Mouse (Mus musculus) forelimb bud, embryonic 11.5 days (tissue): ENCODE results near the gene Timmdc1.
A peak's percentile ranks its signal among the peaks of the same experiment; 100 is the strongest.

Experiments used
- DNase-seq: peaks from one replicate; pipeline ENCODE4 v3.0.0-alpha.2; 2012; ENCODE audit warnings: low read depth, low spot score

Gene Timmdc1

DNA sequence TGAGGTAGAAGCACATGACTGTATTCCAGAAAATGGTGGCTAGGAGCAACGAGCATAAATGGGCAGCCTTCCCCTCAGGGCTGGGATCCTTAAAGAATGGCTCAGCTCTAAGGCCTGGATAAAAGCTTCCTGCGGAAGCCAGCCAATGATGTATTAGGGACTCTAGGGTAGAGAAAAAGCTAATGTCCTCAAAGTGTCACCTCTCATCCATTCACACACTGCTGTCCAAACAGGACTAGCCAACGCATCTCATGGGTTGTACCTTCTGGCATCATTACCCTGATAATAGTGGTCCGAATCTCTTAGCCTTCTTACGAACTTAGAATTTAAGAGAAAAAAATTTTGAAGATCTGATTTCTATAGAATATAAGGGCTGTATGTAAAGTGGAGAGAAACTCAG, 59.2 kb downstream of the Timmdc1 start:
- DNase-seq, result no peak

DNA sequence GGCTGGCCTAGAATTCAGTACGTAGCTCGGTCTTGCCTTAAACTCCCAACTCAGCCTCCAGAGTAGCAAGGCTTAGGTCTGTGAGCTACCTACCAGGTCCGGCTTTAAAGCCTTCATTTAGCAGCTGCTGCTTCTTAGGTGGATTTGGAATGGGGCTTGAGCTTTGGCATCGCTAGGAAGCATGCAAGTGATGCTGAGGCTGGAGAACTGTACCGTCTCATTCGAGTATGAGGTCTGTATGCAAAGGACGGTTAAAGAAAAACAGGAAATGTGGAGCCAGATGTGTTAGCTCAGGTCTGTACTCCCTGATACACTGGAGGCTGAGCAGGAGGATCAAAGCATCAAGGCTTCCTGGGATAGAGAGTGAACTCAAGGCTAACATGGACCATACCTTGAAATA, 60.3 kb downstream of the Timmdc1 start:
- no peak for DNase-seq

DNA sequence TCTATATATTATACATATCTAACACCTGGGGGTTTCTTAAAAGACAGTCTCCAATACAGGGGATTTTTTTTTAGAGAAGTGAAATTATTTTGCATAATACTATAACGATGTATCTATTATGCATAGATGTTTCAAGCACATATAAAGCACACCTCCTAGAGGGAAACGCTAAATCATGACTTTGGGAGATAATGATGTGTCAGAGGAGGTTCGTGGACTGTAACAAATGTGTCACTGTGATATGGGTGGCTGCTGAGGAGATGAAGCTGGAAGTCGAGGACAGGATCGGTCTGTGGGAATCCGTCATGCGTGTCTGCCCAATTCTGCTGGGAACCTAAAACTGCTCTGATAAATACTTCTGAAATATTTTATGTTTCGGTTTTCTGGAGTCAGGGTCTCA, 60.7 kb downstream of the Timmdc1 start:
- no peak for DNase-seq

DNA sequence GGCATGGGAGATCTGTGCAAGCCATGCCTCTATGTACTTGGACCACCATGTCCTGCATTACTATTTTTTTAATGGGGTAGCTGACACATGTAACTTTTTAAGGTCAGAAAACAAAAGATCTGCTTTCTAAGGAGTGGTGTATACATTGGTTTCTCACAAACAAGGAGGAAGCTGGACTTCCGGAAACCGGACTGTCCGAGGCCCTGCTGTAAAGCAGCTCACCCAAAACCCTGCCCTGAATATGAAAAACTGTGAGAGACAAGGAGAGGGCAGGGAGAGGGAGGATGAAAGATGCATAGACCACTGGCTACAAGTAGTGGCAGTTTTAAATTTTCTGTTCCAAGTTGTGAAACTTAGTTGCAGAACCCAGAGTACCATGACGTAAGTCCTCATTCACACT, 62.5 kb downstream of the Timmdc1 start:
- no peak for DNase-seq

DNA sequence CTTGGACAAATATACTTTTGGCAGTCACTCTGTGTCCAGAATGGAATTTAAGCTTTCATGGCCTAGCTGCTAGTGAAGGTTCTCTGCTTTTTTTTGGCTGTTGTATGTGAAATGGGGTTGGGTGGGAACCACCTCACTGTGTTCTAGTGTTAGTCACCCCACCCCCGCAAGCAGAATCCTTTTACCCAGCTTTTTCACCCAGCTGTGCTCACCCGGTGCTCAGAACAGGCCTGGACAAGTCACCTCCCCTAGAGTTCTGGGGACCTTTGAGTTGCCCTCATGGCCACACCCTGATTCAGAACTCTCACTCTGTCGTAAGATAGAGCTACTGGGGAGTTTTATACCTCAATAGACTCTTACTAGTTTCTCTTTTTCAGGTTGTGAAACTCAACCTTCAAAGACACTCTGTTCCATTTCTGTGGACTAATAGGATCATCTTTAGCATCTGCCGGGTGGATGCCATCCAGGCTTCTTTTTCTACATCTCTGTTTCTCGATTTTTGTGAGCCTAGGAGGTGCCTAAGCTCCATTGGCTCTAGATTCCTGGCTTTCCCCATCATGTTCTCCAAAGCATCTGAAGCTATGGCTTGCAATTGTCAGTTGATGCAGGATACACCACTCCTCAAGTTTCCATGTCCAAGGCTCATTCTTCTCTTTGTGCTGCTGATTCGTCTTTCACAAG, 63.7 kb downstream of the Timmdc1 start:
- DNase-seq, result no peak

DNA sequence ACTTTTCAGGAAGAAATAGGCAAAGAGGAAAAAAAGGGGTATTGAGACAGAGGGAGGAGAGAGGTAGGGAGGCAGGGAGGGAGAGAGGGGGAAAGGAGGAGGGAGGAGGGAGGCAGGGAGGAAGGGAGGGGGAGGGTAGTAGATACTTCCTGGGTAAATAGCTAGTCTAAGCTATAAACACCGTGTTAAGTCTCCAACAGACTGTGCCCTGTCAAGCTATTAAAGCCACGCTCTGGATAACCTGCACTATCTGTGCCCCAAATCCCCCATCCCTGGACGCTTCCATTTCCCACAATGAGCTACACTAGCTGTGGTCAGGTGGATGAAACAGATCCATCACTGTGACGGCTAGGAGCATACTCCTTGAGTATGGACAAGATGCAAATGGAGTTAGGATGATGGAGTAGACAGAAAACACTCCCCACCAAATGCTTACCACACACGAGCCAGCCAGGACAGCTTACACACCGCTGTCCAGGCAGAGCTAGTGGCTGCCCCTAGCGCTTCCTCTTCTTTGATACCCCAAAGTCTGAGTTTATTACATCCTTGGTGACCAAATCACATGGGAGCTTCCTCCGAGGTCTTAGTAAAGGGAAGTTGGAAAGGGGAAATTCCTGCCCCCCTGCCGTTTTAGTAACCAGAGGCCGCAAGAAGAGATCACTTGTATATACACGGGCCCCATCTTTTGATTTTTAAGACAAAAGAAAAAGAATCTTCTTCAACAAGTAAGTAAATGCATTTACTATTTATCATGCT, 65.5 kb downstream of the Timmdc1 start:
- no peak for DNase-seq

DNA sequence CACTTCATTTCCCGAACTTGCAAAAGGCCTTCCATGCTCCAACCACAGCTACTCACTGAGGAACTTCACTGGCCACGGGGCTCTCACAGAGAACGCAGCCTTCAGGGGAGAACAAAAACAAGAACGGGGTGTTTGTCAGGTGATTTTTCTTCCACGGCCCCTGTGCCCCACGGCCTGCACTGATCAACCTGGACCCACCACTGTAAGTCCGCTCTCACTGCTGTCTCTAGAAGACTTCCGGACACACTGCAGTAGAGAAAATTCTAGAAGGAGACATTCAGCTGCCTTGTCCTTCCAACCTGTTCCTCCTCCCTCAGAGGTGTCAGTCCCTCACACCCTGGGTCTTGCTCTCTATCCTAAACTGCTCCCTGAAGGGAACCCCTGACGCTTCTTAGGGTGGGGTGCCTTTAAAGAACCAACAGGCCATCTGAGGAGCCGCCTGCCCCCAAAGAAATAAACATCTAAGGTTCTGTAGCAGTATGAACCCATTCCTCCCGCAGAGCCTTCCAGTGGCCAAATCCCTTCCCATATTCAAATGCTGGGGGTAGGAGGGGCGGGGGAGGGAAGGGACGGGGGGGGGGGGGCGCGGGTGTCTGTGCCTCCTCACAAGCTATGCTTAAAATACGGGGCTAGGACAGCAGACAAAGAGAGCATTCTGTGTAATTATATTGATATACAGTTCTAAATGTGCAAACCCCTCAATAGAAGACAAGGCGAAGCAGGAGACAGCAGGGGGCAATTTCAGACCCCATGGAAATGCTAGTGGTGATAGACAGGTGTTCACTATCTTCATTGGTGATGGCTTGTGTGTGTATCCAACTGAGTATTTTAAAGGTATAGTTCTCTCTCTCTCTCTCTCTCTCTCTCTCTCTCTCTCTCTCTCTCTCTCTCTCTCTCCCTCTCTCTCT, 66.7 kb downstream of the Timmdc1 start, which contains the start of gene Cd80:
TSS of gene Cd80 (plus strand) at position 51 of the 908 bp plus-strand sequence.
- DNase-seq, result no peak

DNA sequence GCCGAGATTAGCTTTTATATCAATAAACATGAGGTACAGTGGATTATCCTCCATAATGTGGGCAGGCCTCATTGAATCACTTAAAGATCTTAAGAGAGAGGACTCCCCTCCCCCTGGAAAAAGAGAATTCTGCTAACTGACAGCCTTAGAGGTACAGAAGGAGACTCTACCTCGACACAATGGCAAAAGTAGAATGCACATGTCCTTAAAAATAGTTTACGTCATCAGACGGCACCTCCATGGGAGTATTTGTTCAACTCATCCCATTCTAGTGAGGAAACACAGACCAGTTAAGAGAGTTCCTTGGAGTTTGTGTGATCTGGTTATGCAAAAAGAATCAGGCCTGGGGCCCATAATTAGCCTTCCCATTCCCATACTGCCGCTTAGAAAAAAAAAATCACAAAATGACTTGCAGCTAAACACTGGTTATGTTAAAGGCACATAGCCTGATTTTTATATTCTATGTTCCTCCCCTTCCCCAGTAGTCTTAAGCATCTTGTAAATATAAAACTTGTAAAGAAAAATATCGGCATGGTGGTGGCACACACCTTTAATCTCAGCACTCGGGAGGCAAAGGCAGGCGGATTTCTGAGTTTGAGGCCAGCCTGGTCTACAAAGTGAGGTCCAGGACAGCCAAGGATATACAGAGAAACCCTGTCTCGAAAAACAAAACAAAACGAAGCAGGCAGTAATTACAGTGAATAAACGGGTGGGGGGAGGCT, 67.8 kb downstream of the Timmdc1 start:
- DNase-seq, result no peak

DNA sequence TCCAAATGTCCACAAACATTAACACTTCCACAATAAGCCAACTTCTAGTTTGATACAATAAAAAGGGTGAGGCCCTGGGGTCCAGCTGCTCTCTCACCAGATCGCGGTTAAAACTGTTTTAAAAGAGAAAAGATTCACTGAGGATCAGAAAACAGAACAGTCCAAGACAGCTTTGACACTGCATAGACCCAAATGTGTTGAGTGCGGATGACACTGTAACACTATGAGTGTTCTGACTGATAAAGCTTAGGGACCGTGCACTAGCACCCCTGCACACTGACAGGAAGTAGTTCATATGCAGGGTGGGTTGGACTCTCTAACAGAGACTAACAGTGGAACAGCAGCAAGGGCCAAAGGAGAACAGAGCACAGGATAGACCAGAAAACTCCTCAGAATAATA, 68.5 kb downstream of the Timmdc1 start:
- DNase-seq, result no peak

DNA sequence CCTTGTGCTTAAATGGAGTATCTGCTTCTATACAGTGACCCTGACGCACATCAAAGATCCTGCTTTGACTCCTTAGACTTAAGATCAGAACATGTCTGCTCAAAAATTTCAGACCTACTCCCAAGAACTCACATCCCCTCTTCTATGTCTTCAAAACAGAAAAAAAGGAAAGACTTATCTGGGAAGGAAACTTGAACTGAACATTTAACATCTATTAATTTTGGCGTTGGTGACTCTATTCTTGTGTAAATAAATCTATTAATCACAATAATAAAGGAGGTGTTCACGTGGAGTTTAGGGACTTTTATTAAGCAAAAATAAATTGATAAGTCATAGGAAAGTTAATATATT, 69.3 kb downstream of the Timmdc1 start:
- DNase-seq, result no peak

DNA sequence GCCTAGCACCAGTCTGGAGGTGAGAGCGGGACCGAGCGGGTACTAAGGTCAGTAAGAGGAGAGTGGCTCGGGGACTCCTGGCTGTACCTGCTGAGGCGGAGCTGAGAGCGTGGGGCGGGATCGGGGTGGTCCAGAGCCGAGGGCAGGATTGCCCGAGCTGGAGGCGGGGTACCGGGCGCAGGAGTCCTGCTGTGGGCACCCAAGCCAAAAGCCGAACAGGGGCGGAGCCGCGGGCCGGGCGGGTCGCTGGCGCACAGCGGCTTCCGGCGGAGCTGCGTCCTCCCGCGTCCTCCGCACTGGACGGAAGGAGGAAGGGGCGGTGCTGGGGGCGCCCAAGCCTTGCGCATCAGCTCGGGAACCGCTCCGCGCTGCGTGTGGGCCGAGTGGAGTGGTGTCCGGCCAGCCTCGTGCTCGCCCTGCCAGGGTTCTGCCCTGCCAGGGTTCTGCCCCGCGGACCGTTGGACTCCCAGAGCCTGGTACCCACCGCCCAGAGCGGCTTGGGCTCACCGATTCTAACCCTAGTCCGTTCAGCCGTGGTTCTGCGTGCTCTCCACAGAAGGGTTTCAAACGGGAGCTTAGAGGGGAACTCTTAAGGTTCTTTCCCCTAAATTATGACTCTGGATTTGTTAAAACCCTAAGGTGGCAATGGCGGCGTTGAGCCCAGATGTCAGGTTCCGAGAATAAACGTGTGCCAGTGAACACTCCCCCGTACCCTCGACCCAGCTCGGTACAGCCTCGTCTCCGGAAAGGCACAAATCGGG, 69.8 kb downstream of the Timmdc1 start, which contains the start of gene Adprh:
TSS of gene Adprh (minus strand) at position 262 of the 761 bp plus-strand sequence.
- peak; percentile 80 for DNase-seq

DNA sequence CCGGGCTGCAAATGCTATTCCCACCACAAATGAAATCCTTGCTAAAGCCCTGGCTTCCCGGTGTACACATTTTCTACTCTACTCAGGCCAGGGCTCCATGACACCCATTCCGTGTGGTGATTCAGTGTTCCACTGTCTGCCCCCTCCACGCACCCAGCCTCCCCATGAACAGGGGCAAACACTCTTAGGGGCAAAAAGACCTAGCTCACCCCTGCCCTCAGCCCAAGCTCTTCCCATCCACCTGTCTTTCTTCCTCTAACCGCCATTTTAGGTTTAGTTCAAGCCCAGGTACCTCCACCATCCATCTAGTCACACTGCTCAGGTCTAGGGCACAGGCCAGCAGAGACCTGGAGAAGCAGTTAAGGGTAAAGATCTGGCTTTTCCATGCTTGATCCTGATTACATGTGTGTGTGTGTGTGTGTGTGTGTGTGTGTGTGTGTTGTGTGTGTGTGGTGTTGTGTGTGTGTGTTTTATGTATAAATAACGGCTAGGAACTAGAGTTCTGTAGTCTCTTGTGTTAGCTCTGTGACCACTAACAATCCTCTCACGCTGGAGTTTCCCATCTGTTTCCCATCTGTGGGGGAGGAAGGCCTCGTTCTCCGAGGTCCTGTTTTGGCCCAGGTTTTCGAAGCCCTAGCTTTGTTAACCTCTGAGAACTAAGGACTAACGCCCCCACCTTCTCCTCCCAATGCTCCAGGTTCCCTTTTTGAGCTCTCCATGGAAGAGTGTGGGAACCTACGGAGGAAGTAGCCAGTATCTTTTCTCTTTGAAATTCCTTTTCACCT, 70.8 kb downstream of the Timmdc1 start:
- DNase-seq, result peak; percentile 34

DNA sequence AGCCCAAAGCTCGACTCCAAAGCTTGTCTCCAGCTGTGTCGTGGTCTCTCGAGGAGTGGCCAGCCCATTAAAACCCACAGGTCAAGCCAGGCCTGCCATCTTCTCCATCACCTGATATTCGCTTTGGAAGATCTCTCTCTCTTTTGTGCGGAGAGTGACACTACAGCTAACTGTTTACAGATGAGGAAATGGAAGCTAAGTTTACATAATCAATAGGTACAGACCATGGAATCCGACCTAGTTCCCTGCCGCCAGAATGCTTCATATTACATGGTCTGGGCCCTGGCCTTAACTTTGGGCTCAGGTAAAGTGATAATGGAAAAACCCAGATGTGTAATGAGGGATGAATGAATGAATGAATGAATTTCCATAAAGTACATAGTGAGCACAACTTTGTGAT, 71.8 kb downstream of the Timmdc1 start:
- DNase-seq, result no peak

DNA sequence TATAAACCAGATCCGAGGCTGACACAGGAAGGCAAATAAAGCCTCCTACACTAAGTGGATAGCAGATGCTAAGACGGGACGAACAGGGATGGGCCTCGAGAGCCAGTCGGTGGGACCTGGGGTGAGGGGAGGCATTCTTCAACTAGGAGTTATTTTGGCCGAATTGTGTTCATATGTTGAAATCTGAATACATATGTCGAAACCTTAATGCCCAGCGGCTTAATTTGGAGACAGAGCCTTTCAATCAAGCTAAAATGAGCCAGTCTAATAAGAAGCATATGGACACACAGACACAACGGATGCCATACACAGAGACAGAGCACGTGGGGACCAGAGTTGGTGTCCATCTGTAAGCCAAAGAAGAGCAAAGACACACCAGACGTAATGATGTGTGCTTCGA, 74.0 kb downstream of the Timmdc1 start:
- no peak for DNase-seq
